Mouse (Mus musculus): ENCODE measurements around the gene Fam19a3.

- TF ChIP-seq CTCF (IDR thresholded peaks at IDR 0.05; ENCODE audit: low read depth, low read length) (no peak), POLR2A (IDR thresholded peaks at IDR 0.05; ENCODE audit: insufficient read depth, low read length) (no peak)
These were observed 30.1 kb upstream of the Fam19a3 start for GRCm38 (mm10) chr3:104811752-104812151.

Data from ES-Bruce4 (cell line).